Mouse (Mus musculus) liver, adult 2 months (tissue): ENCODE measurements at regions not wholly inside any gene's neighbourhood (a gene's known extent, or its start where the extent isn't known, plus 50 kb on each side); places are given as distances from the start of the nearest gene placed in this dataset.

Experiments used
- DNase-seq: peaks from one replicate; pipeline ENCODE4 v3.0.0-alpha.2; 2011; ENCODE audit warnings: low read depth, low spot score; ENCODE audit errors: extremely low read depth
- H3K27ac ChIP-seq: fragments of 200-500 bp; replicated peaks from 2 replicates; pipeline ENCODE4 v1.5.1; 2012; ENCODE audit warnings: low read depth, mild to moderate bottlenecking, control low read depth, inconsistent platforms, low read length; ENCODE audit not compliant: insufficient read depth
- H3K27me3 ChIP-seq: fragments of 200-500 bp; 2 replicates; pipeline ENCODE4 v1.6.1; 2012; ENCODE audit warnings: mild to moderate bottlenecking, moderate library complexity, low read length, inconsistent platforms; ENCODE audit not compliant: control insufficient read depth, insufficient read depth
- H3K36me3 ChIP-seq: fragments of 200-500 bp; 2 replicates; pipeline ENCODE4 v1.6.1; 2012; ENCODE audit warnings: low read length, inconsistent platforms; ENCODE audit not compliant: control insufficient read depth, insufficient read depth
- H3K4me1 ChIP-seq: fragments of 200-500 bp; 2 replicates; pipeline ENCODE4 v1.6.1; 2011; ENCODE audit warnings: low read length; ENCODE audit not compliant: control insufficient read depth, insufficient read depth
- H3K4me3 ChIP-seq: fragments of 200-500 bp; 2 replicates; pipeline ENCODE4 v1.5.1; 2011; ENCODE audit warnings: low read depth, mild to moderate bottlenecking, control low read depth, low read length, moderate library complexity; ENCODE audit not compliant: insufficient read depth
- H3K79me2 ChIP-seq: fragments of 200-500 bp; 2 replicates; pipeline ENCODE4 v1.6.1; 2012; ENCODE audit warnings: inconsistent platforms, mild to moderate bottlenecking, low read length, moderate library complexity; ENCODE audit not compliant: control insufficient read depth, insufficient read depth
- H3K9ac ChIP-seq: fragments of 200-500 bp; 2 replicates; pipeline ENCODE4 v1.6.1; 2012; ENCODE audit warnings: low read depth, mild to moderate bottlenecking, control low read depth, inconsistent platforms, low read length
- CTCF ChIP-seq: fragments of 200-500 bp; IDR thresholded peaks from 2 replicates; pipeline ENCODE4 v1.5.1; 2011; ENCODE audit warnings: low read depth, low read length, control low read depth
- POLR2A ChIP-seq: fragments of 200-500 bp; IDR thresholded peaks from 2 replicates; pipeline ENCODE4 v1.6.1; 2011; ENCODE audit warnings: low read length, control low read depth; ENCODE audit not compliant: insufficient read depth; ENCODE audit errors: extremely low read depth
- WGBS: fragments of 180-500 bp; shearing (Covaris S2); methylation state at CpG from one replicate; pipeline ENCODE4 v1.1.7; 2018; 5-methylcytosine and 5-hydroxymethylcytosine counted together

DNA sequence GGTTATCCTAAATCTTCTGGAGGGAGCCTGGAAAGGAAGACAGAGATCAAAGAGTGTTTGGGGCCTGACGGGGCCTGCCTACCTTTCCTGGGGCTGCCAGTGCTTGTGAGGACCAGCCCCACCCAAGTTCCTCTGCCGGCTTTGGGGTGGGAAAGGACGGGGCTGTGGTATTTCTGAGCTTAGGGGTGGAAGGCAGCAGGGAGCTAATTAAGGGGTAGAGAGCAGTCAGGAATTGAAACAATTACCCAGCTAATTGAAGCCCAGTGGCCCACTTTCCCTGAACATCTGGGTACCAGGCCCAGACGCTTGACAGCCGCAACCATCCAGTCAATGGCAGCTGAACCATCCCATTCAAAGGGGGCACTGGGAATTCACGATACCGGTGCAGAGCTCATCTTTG, 101.2 kb upstream of the Mycn start:
- Histone ChIP-seq H3K36me3 (no peaks in the 10 kb centered on the region), H3K9ac (no peak overlapping the region), H3K4me3 (no peak overlapping the region), H3K79me2 (no peaks in the 10 kb centered on the region), H3K27me3 (no peaks in the 10 kb centered on the region), H3K4me1 (no peaks in the 10 kb centered on the region), H3K27ac (no peak overlapping the region)
- no peak for DNase-seq
- 91% methylated on average over 7 of the region's 7 CpGs for WGBS
- TF ChIP-seq CTCF: no peak
- no peak for TF ChIP-seq POLR2A

DNA sequence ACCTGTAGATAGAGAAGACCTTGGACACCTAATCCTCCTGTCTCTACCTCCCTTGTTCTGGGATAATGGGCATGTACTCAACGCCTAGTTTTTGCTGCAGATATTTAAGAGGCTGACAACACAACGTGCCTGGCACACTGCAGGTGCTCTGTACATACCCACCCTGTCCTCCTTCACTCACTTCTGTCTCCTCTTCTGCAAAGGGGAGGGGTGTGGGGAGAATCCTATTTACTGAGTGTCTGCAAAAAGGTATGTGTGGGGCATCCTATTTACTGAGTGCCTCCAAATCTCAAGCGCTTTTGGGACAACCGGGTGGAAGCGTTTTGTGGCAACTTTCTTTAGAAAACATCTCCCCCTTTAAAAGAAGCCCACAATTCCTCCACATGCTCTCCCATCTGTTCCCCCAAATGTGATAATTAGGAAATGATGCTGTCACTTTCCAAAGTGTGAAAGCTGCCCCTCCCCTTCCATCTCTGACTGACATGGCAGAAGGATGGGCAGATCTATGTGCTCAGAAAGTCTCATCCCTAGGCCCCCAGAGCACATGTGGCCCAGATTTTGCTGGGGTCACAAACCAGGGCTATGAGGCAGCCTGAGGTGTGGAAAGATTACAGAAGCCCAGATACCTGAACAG, 93.5 kb upstream of the Mycn start:
- Histone ChIP-seq H3K27ac (no peak overlapping the region), H3K4me3 (no peak overlapping the region), H3K27me3 (no peaks in the 10 kb centered on the region), H3K4me1 (no peaks in the 10 kb centered on the region), H3K79me2 (no peaks in the 10 kb centered on the region), H3K9ac (no peak overlapping the region), H3K36me3 (no peaks in the 10 kb centered on the region)
- WGBS: 86% methylated on average over 5 of the region's 5 CpGs
- TF ChIP-seq CTCF (no peak), POLR2A (no peak)
- DNase-seq: no peak

DNA sequence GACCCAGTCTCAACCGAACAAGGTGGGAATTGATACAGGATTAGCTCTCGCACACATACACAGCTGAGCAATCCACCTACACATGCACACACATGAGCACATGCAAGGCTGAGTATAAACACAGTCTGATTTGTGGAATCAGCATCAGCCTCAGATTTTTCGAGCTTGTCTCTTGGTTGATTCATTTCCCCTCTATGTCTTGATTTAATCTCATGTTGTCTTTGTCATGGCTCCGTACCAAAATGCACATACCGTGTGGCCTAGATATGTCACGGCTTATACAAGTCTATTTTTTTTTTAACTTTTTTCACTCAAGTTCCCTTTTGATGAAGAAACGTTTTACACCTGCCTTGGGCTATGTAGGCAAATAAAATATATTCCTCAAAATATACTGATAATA, 88.6 kb upstream of the Mycn start:
- no peak overlapping the region for H3K4me3 ChIP-seq
- WGBS: 89% methylated on average over 7 of the region's 7 CpGs

DNA sequence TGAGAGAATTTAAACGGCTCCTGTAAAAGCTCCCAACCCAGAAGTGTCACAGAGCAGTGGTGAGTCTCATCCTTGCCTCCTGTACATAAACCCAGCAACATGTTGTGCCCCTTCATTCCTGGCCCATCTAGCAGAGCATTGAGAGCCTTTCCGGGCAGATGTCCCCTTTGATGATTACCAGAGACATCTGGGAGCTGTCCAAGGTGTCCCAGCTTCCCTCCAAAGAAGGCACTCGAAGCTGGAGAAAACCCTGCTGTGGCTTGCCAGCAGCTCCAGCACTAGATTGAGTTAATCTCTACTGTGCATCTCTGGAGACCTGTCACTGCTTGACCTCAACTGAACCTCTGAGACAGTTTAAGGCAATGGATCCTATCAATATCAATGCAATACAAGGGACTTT, 86.4 kb upstream of the Mycn start:
- no peak overlapping the region for H3K4me3 ChIP-seq
- no peaks in the 10 kb centered on the region for H3K27me3 ChIP-seq
- no peaks in the 10 kb centered on the region for H3K79me2 ChIP-seq
- no peak for DNase-seq
- no peaks in the 10 kb centered on the region for H3K36me3 ChIP-seq
- no peak for TF ChIP-seq POLR2A
- TF ChIP-seq CTCF: no peak
- H3K9ac ChIP-seq: no peak overlapping the region
- no peak overlapping the region for H3K27ac ChIP-seq
- no peaks in the 10 kb centered on the region for H3K4me1 ChIP-seq
- WGBS: 32% methylated on average over 3 of the region's 3 CpGs

More for the DNA sequence above, 88.6 kb upstream of the Mycn start:
- no peak overlapping the region for H3K27ac ChIP-seq
- H3K79me2 ChIP-seq: no peaks in the 10 kb centered on the region
- H3K36me3 ChIP-seq: no peaks in the 10 kb centered on the region
- no peak for DNase-seq
- H3K4me1 ChIP-seq: no peaks in the 10 kb centered on the region
- H3K27me3 ChIP-seq: no peaks in the 10 kb centered on the region
- no peak overlapping the region for H3K9ac ChIP-seq
- TF ChIP-seq CTCF (no peak), POLR2A (no peak)

DNA sequence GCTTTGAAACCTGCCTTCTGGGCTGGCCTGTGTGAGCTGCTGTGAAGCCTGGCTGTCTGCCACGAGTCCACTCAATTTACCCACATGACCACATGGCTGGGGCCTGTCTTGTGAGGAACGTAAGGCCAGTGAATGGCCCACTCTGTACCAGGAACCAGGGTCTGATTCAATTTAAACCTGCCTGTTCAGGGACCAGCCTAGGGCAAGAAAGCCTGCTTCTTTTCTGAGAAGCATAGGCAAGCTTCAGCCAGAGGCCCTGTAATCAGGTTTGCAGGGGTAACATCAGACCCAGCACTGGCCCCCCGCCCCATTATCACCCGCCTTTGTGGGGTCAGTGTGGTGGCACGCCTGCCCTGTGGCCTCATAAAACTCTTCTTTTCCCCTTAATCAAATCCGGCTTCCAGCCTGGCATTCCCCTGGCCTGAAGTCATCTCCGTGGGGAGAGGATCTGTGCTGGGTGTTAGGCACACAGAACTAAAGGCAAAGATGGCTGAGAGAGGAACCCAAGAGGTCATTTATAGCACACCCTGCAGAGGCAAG, 84.4 kb upstream of the Mycn start:
- Histone ChIP-seq H3K27ac (no peak overlapping the region), H3K4me1 (no peaks in the 10 kb centered on the region), H3K79me2 (no peaks in the 10 kb centered on the region), H3K4me3 (no peak overlapping the region), H3K9ac (no peak overlapping the region), H3K36me3 (no peaks in the 10 kb centered on the region), H3K27me3 (no peaks in the 10 kb centered on the region)
- WGBS: 69% methylated on average over 7 of the region's 7 CpGs
- DNase-seq: no peak
- TF ChIP-seq CTCF (no peak), POLR2A (no peak)

DNA sequence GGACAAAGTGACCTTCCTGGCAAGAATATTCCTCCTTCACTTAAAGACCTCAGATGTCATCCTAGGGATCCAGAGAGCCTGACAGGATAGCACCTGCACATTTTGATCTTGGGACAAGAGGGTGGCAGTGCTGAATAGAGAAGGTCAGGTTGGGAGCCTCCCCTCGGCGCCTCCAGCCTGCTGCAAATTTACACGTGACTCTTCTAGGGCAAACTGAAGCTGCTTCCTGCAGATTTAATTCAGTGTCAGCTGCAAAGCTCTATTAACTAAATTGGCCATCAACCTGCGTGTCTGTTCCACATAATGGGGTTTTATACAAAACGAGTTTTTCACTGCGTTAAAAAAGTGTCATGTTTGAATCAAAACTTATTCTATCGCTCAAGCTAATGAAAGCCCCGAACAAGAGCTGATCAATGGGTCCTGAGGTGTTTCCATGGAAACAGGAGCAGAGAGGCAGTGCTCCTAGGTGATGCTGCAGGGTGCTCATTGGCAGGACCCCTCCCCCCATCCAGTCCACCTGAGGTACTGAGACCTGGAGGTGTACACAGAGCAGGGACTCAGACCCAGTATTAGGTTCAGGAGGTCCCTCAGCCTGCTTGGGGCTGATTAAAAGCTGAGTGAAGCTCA, 82.6 kb upstream of the Mycn start:
- TF ChIP-seq CTCF (no peak), POLR2A (no peak)
- DNase-seq: no peak

More for the DNA sequence above, 82.6 kb upstream of the Mycn start:
- H3K4me1 ChIP-seq: no peaks in the 10 kb centered on the region
- H3K27ac ChIP-seq: no peak overlapping the region
- H3K9ac ChIP-seq: no peak overlapping the region
- H3K4me3 ChIP-seq: no peak overlapping the region
- no peaks in the 10 kb centered on the region for H3K36me3 ChIP-seq
- 81% methylated on average over 8 of the region's 8 CpGs for WGBS
- H3K79me2 ChIP-seq: no peaks in the 10 kb centered on the region
- H3K27me3 ChIP-seq: no peaks in the 10 kb centered on the region
